Mouse (Mus musculus): ENCODE results near the gene Mcub.
A peak's percentile ranks its signal among the peaks of the same experiment; 100 is the strongest.

The Mcub gene

GRCm38 (mm10) chr3:129893143-129893542 lies 76.9 kb downstream of the Mcub start:
- DNase-seq (ENCODE audit: low spot score in 2 of 2) = no peak

- no peak for DNase-seq (ENCODE audit: low spot score in 2 of 2)
These were observed 78.0 kb downstream of the Mcub start for GRCm38 (mm10) chr3:129892003-129892402.

GRCm38 (mm10) chr3:129887779-129888517 lies 82.1 kb downstream of the Mcub start:
- DNase-seq (ENCODE audit: low spot score in 2 of 2) = no peak

GRCm38 (mm10) chr3:129886430-129886829 lies 83.6 kb downstream of the Mcub start:
- DNase-seq (ENCODE audit: low spot score in 2 of 2) = no peak

GRCm38 (mm10) chr3:129885577-129885976 lies 84.4 kb downstream of the Mcub start:
- no peak for DNase-seq (ENCODE audit: low spot score in 2 of 2)

GRCm38 (mm10) chr3:129880925-129881593 lies 88.9 kb downstream of the Mcub start:
- DNase-seq (ENCODE audit: low spot score in 2 of 2) = no peak

GRCm38 (mm10) chr3:129879913-129880312 lies 90.1 kb downstream of the Mcub start:
- DNase-seq (ENCODE audit: low spot score in 2 of 2) = no peak

- no peak for DNase-seq (ENCODE audit: low spot score in 2 of 2)
These were observed 90.8 kb downstream of the Mcub start for GRCm38 (mm10) chr3:129879131-129879757.

GRCm38 (mm10) chr3:129878405-129879021 lies 91.5 kb downstream of the Mcub start, which contains the start of gene Pla2g12a:
Gene Pla2g12a (plus strand): TSS chr3:129878606.
- DNase-seq (ENCODE audit: low spot score in 2 of 2) = peak; percentile 89

GRCm38 (mm10) chr3:129877327-129877726 lies 92.7 kb downstream of the Mcub start:
- no peak for DNase-seq (ENCODE audit: low spot score in 2 of 2)
